Mouse (Mus musculus) CD4-positive, CD25-positive, alpha-beta regulatory T cell, adult 4 months (primary cell): ENCODE data around the gene Syt11. TPM values are rescaled to one million over a fixed set of nuclear protein-coding genes. Genes with fewer than 3 reads are reported as not detected.
"Not testable (repeated sequence)": the region's sequence is repeated elsewhere in the genome, so short reads cannot be mapped to it uniquely, and the experiment has no call there.

Experiments
- ATAC-seq: one replicate; pipeline ENCODE4 v1.8.0; 2017
- polyA plus RNA-seq, 2 experiments: library from polyadenylated mRNA; unstranded; fragments of 100-300 nt; shearing (Covaris generic); gene quantifications; one replicate each; pipeline ENCODE4 v1.2.1; 2017

The Syt11 gene
- polyA plus RNA-seq: 100 to 1,000 TPM in 1 of 2 experiments, 10 to 100 TPM in 1; 82.0 to 119 TPM

DNA sequence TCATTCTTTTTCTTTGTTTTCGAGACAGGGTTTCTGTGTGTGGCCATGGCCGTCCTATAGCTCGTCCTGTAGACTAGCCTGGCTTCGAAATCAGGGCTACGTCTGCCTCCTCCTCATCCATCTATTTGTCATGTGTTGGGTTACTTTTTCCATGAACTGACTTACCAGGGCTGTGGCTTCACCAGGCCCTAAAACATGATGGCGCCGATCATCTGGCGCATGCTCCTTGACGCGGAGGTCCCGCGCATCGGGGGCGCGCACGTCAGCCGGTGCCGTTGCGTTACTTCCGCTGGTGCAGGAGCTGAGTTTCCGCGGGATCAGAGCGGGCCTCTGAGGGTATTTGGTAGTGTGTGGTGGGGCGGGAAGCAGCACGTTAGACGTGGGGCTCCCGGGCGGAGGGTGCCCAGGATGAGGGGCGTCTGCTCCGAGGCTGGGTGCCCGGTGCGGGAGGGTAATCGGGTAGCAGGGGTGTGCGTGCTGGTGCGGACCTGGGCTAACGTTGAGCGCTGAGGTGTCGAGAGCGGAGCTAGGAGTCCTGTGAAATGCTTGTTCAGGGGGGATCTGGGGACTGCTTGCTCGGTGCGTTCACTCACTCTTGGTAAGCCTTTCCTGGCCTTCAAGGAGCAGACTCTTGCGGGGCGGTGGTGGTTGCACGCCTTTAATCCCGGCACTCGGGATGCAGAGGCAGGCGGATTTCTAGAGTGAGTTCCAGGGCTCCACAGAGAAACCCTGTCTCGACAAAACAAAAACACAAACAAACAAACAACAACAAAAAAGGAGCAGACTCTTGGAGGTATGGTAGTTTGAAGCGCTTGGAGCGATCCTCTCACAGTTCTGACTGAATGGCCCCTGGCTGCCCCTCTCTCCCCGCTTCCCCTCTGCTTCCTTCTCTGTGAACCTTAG, at the start of gene Syt11:
Gene Syt11, minus strand, starts transcription at position 226 of the 903 bp plus-strand sequence.
- peak; percentile 63 for ATAC-seq

DNA sequence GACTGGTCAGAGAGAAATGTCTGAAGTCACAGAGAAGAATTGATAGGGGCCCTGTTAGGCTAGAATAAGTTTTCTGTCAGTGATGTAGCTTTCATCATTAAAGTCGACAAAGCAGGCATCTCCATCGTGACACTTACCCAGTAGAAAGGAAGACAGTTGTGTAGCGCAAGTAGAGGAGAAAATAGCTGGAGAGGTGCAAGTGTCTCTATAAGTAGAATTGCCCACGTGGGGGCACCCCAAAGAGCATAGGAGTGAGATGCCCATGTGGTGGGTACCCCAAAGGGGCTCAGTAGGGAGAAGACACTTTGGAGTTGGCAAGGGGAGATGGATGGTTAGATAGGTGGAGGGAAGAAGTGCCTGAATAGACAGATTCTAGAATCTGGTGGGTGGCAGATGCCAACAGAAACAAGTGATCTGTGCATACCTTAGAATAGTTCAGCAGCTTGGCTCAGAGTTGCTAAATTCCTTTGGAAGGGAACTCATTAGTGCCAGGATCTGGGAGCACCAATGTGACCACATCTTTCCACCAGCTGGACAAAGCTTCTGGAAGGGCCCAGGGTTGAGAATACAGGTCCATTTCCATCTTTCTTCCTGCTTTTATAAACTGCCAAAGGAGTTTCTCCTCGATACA, 29.1 kb upstream of the Syt11 start:
- no peak for ATAC-seq

DNA sequence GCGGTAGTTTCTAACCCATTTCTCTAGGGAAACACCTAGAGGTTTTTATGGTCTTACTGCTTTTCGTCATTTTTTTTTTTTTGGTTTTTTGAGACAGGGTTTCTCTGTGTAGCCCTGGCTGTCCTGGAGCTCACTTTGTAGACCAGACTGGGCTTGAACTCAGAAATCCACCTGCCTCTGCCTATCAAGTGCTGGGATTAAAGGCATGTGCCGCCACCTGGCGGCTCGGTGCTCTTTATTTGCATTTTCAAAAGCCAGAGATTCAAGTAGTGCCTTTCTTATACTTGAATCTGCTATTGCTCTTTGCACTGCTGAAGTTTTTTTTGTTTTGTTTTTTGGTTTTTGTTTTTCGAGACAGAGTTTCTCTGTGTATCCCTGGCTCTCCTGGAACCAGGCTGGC, 22.5 kb upstream of the Syt11 start:
- ATAC-seq: not testable (repeated sequence)

DNA sequence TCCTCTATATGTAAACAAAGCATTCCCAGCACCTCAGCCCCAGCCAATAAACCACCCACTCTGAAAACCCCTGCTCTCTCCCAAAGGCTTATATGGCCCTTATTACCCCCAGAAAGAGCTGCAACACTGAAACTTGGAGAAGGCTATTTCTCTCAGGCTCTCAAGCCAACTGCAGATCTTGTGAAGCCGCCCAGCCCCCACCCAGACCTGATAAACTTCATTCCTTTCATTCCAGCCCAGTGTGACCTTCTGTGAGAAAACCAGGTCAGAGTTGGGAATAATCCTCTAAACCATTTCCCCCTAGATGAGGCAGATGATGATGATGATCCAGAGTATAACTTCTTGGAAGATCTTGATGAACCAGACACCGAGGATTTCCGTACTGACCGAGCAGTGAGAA, 13.1 kb upstream of the Syt11 start:
- ATAC-seq: not testable (repeated sequence)

DNA sequence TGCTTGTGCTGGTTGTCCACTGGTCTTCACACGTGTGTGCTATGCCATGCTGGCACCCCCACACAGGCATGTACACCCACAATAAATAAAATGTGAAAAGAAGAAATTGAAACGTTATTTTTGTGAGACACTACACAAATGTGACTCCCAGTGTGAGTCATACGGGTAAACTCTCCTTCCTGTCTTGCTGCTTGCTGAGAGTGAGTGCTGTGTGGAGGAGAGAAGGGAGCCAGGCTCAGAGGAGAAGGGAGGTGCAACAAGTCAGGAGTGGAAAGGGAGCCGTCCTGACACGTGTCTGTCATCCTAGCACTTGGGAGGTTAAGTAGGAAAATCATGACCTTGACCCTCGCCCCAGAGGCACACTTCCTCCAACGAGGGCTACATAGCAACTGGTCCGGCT, 11.8 kb upstream of the Syt11 start:
- ATAC-seq: not testable (repeated sequence)

DNA sequence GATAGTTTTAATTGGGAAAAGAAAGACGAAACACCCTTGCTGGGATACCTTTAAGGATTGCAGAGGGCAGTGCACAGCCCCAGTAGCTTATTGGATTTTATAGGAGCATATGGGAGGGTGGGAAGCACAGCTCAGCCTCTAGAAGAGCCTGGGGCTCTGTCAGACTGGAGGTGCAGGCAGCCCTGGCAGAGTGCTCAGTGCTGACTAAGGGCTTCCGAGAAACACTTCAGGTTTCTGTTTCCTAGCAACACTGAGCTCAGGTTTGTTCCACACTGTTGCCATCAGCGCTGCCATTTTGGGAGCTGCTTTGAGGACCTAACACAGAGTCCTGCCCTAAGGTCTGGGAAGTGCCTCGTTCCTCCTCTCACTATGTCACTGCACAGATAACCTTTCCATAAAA, 11.4 kb upstream of the Syt11 start:
- peak; percentile 51 for ATAC-seq

DNA sequence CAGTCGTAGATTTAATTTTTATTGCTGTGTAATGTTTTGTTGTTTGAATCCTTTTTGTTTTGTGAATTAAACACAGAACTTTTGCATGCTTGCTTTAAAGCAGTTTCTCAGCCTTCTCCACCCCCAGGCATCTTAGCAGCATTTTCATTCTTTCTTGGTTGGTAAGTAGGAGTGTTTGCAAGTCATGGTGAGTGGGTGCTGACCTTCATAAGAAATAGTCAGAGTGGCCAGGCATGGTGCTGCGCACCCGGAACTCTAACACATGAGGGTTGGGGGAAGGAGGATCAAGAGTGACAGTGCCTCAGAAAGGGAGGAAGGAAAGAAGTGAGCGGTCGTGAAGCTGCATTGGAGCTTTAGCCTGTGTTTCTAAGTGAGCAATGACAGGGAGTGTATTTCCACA, 9.9 kb upstream of the Syt11 start:
- no peak for ATAC-seq

DNA sequence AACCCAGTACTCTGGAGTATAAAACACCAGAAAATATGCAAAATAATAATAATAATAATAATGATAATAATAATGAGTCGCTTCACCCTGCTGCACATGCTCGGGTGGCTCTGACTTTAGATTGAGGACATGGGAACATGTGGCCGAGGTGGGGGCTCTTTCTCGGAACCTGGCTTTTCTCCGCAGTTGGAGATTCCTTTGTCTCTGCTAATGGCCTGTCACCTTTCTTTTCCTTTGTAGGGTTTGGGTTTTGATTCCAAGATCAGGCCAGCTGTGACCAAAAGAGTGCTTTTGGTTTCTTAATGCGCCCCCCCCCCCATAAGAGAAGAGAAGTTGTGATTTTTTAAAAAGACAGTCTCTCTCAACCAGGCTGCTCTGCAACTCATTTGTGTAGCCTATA, 1.8 kb downstream of the Syt11 start:
- ATAC-seq: not testable (repeated sequence)

DNA sequence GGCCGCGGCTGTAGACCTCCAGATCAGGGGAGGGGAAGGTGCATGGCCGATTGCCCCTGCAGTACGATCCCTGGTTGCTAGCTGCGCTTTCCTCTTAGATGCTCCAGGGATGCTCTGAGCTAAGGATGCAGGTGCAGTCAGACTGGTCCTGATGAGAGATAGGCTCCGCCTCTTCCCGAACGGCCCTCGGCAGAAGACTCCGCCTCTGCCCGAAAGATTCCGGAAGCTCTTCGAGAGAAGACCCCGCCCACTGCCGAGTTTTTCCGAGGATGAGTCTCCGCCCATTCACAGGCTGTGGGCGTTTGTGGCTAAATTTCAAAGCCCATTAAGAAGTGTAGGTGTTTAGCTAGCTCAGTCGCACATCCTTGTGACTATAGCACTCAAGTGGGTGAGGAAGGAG, 2.6 kb downstream of the Syt11 start:
- ATAC-seq: peak; percentile 70

DNA sequence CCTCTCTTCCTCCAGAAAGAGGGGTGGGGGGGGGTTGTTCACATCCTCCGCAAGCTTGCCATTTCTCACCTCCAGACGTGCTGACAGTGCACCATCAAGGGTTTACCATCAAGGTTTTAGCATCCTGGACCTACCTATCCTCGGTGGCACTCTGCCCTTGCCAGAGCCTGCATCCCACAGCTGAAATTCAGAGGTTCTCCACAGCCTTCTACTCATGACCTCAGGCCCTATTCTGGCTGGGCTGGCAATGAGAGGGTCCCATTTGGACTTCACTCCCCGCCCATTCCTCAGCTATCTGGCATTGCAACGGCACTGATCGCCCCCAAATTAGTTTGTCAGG, 3.1 kb downstream of the Syt11 start:
- ATAC-seq: not testable (repeated sequence)

DNA sequence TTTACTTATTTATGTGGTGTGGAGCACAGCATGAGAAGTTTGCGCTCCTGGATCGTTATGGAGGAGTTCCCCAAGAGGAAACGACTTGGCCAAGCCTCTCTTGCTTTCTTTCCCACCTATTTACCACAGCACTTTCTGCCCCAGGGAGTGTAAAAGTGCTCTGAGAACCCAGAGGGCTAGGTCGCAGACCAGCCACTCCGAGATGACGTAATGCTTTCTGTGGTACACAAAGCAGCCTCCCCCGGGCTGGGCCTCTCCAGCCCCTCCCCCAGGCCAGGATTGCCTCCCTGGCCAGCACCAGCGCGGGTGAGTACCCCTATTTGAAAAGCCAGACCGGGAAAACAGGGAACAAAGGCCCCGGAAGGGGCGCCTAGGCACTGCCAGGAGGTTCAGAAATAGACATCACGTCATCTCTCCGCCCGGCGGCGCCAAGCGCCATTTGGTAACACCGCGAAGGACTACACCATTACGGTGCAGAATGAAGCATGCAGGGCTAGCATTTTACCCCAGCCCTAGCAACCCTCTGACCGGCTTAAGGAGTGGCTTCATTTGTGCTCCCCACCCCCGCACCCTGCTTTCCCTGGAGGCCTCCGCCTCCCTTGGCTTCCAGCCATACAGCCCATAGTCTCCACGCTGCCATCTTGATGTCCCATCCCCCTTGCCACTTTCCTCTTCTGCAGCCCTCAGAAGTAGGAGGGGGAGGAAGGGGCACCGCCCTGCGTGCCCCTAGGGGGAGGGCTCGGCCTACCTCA, 3.6 kb downstream of the Syt11 start:
- ATAC-seq: peak; percentile 60

DNA sequence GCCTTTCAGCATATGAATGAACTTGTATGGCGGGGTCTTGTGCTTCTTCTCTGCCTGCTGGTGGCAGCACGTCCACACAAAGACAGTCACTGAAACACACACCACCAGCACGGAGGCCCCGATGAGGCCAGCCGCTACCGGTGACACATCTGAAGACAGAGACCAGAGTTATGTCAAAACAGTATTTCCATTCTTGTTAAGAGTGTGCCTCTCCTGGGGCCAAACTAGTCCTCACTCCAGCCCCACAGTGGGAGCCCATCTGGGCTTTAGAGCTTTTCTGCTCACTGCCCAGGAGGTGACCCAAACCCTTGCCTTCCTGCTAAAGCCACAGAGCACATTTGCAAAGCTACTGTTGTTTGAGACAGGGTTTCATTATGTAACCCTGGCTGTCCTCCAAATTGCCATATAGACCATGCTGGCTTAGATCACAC, 12.5 kb downstream of the Syt11 start:
- no peak for ATAC-seq

DNA sequence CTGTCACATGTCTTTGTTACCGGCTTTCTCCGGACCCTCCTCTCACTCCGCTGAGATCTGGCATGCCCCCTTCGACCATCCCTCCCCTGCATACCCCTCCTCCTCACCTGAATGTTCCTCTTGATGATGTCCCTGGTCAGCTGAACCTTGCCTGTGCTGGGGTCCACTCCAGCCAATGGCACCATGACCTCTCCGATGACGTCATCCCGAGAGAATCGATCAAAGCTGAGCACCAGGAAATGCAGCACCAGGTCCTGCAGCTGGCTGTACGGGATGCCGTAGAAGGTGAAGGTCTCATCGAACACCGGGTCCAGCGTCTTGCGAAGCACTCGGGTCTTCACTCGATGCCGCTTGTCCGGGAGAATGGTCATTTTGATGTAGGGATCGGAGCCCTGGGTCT, 13.3 kb downstream of the Syt11 start:
- ATAC-seq: no peak

DNA sequence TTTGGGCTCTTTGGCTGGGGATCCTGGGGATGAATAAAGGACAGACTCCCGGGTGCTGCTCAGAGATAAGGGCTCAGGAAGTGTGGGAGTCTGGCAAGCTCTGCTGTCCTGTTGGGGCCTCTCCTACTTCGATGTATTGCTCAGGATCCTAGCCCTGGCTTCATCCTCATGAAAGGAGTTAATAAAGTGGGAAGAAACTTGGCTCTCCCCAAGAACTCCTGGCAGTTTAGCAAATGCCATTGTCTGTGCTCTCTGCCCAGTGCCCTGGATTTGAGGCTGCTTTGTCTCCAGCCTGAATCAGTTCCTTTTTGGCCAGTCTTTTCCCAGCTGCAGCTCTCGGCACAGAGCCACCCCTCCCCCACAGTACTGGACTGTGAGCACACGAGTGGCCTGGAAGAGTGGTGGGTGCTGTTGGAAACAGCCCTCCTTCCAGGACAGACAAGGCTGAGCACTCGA, 16.9 kb downstream of the Syt11 start:
- no peak for ATAC-seq

DNA sequence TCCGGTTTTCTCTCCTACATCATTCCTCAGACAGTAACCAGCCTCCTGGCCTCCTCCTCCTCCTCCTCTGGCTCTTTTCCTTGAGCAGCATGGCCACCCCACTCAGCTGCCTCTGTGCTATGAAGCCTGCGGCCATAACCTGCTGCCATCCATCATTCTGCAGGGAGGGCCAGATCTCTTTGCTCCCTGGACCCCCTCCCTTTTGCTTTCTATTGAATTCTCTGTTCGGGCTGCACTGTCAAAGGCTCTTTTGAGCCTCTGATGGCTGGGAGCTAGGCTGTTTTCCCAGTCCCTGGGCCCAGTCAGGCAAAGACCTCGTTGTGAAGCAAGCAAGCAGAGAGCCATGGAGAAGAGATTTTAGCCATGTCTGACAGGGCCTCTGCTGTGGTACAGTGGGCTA, 18.7 kb downstream of the Syt11 start:
- ATAC-seq: no peak

DNA sequence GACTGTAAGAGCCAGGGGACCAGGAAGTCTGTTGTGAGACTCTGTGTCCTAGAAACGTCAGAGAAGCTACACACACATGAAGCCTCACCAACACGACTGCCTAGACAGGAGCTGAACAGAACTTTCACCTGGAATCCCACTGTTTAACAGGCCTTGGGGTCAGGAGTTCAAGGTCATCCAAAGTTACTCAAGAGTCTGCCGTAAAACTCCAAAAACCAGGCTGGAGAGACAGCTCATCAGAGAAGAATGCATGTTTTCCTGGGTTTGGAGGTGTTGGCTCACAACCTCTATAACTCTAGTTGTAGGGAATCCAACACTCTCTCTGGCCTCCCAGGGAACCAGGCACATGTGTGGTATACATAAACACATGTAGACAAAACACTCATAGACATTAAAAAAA, 19.4 kb downstream of the Syt11 start:
- no peak for ATAC-seq

DNA sequence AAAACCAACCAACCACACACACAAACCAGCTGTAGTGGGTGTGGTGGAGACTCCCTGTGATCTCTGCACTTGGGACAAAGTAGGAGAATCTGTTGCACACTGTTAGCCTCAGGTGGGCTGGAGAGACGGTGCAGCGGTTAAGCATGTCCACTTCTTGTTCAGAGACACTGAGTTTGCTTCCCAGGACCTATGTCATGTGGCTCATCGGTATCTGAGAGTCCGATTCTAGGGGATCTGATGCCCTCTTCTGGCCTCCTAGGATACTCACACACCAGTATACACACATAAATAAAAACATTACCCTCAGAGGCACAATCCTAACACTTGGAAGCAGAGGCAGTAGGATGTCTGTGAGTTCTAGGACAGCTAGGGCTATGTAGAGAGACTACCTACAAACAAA, 20.7 kb downstream of the Syt11 start:
- no peak for ATAC-seq

DNA sequence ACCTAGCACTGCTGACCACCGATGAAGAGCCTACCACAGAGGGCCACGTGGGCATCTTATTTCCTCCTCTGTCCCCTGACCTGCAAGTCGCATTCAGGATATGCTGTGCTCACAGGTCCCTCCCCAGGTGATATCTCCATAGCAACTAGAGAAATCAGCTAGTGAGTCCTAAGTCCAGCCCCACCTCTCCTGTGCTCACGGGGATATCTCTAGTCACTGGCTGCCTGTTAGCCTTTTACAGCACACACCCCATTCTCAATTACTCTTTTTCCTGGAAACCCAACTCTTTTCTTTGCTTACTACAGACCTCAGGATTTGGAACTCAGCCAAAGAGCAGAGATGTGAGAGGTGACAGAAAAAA, 28.1 kb downstream of the Syt11 start:
- ATAC-seq: no peak

DNA sequence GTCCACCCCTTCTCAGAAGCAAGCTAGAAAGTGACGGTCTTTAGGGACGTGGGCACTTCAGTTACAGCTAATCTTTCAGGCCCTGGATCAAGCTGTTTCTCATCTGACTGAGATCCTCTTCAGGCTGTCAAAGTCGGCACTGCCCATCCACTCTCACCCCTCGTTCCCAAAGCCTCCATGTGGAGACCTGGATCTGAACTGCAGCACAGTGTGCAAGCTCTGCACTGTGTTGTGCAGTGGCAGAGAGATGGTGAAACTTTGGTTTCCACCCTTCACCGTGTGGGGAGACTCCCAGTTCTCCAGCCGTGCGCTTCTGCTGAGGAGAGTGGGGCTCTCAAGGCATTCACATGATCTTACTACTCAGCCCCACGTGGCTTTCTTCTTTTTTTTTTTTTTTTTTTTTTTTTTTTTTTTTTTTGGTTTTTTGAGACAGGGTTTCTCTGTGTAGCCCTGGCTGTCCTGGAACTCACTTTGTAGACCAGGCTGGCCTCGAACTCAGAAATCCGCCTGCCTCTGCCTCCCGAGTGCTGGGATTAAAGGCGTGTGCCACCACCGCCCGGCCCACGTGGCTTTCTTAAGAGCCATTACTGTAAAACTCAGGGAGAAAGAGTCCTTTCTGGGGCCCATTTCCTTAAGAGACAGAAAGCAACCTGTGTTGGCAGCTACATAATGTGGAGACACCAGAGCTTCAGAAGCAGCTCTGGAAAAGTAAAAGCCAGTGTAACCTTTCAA, 28.7 kb downstream of the Syt11 start:
- no peak for ATAC-seq

DNA sequence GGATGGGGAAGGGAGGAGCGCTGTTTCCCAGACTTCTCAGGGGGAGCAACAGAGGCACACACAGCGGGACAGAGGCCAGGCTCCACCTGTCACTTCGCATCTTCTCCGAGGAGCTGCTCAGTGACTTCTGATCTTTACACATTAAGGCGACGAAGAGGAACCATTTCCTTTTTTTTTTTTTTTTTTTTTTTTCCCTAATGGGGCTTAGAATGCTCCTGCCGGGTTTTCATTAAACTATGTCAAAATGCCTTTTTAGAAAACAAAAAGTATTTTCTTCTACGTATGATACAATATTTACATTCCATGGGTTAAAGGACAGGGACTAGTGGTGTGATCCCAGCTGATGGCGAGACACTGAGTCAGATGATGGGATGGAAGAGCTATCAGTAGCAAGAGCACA, 29.4 kb downstream of the Syt11 start:
- ATAC-seq: no peak

DNA sequence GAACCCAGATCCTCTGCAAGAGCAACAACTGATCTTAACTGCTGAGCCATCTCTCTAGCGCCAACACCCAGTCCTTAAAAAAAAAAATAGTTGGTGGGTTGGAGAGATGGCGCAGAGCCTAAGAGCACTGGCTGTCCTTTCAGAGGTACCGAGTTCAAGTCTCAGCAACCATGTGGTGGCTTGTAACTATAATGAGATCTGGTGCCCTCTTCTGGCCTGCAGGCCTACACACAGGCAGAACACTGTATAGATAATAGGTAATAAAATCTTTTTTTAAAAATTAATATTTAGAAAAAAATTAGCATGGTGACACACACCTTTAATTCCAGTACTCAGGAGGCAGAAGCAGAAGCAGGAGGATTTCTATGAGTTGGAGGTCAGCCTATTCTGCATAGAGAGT, 34.8 kb downstream of the Syt11 start:
- ATAC-seq: no peak

DNA sequence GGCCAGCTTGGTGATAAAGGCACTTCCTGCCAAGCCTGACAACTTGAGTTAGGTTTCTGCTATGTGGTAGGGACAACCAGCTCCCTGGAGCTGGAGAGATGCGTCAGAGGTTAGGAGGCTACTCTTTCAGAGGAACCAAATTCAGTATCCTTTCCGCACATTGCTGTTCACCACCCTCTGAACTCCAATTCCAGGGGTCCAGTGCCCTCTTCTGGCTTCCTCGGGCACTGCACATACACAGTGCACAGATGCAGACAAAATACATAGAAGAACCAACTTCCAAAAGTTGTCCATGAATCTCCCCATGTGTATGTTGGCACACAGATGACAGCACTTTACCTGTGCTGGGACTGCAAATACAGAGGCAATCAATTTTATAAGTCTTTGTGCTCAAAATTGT, 36.3 kb downstream of the Syt11 start:
- ATAC-seq: no peak

DNA sequence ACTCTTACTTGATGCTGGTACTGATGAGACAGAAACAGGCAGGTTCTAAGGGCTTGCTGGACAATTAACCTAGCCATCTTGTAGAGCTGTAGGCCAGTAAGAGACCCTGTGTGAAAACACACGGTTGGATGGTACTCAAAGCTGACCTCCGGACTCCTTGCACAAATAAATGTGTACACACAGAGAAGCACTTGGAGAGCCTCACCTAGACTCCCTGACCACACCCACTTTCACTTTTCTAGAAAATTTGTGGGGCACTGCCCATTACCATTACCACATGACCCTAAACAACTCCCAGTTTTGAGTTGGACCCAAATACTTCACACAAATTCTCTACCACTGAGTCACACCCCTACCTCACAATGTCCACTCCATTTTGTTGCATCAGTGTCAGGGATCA, 38.4 kb downstream of the Syt11 start:
- ATAC-seq: no peak
